Mouse (Mus musculus) MEL (cell line): ENCODE data around the gene Pik3c2b. TPM values are rescaled to one million over a fixed set of nuclear protein-coding genes. Genes with fewer than 3 reads are reported as not detected.

Source experiments
- DNase-seq: peaks from one replicate; pipeline ENCODE4 v3.0.0; 2011; ENCODE audit warnings: low read depth, low spot score
- H3K27ac ChIP-seq: 2 replicates; pipeline ENCODE4 v1.5.1; 2012; ENCODE audit warnings: low read depth, mild to moderate bottlenecking, control low read depth, low read length, moderate library complexity; ENCODE audit not compliant: control insufficient read depth
- H3K27me3 ChIP-seq, 2 experiments: fragments of 150-350 bp in 1 of 2; sonication (generic) in 1 of 2; 2 replicates each; pipeline ENCODE4 v1.6.1; 2012; ENCODE audit warnings: low read length in 2 of 2, mild to moderate bottlenecking in 2 of 2, improper control_type of control experiment in 1 of 2, moderate library complexity in 1 of 2; ENCODE audit not compliant: insufficient read depth in 2 of 2, control insufficient read depth in 1 of 2
- H3K36me3 ChIP-seq, 2 experiments: 2 replicates each; pipeline ENCODE4 v1.6.1; 2012 to 2014; ENCODE audit warnings: low read length in 2 of 2, improper control_type of control experiment in 1 of 2, inconsistent platforms in 1 of 2, mild to moderate bottlenecking in 1 of 2; ENCODE audit not compliant: insufficient read depth in 2 of 2, control insufficient read depth in 1 of 2
- H3K4me1 ChIP-seq, 2 experiments: fragments of 150-350 bp in 1 of 2; sonication (generic) in 1 of 2; 2 replicates each; pipeline ENCODE4 v1.6.1; 2012; ENCODE audit warnings: low read length in 2 of 2, improper control_type of control experiment in 1 of 2, mild to moderate bottlenecking in 1 of 2; ENCODE audit not compliant: insufficient read depth in 2 of 2, control insufficient read depth in 1 of 2
- H3K4me3 ChIP-seq, 2 experiments: fragments of 150-350 bp in 1 of 2; sonication (generic) in 1 of 2; 2 replicates each; pipeline ENCODE4 v1.5.1; 2012; ENCODE audit warnings: low read depth in 2 of 2, low read length in 2 of 2, mild to moderate bottlenecking in 2 of 2, moderate library complexity in 2 of 2, control low read depth in 1 of 2, improper control_type of control experiment in 1 of 2; ENCODE audit not compliant: control insufficient read depth in 1 of 2, insufficient read depth in 1 of 2
- H3K79me2 ChIP-seq: 2 replicates; pipeline ENCODE4 v1.6.1; 2012; ENCODE audit warnings: mild to moderate bottlenecking, low read length, moderate library complexity; ENCODE audit not compliant: control insufficient read depth, poor library complexity, insufficient read depth
- H3K9ac ChIP-seq: 2 replicates; pipeline ENCODE4 v1.6.1; 2012; ENCODE audit warnings: low read depth, mild to moderate bottlenecking, control low read depth, low read length, moderate library complexity; ENCODE audit not compliant: control insufficient read depth, poor library complexity, severe bottlenecking
- H3K9me3 ChIP-seq: fragments of 150-350 bp; sonication (generic); replicated peaks from 2 replicates; pipeline ENCODE4 v1.6.1; 2012; ENCODE audit warnings: mild to moderate bottlenecking, low read length, improper control_type of control experiment, moderate library complexity; ENCODE audit not compliant: insufficient read depth
- BHLHE40 ChIP-seq: IDR thresholded peaks from 2 replicates; pipeline ENCODE4 v1.6.1; 2012; ENCODE audit warnings: low read depth, mild to moderate bottlenecking, inconsistent platforms, low read length, improper control_type of control experiment, borderline replicate concordance
- CHD1 ChIP-seq: IDR thresholded peaks from 2 replicates; pipeline ENCODE4 v1.6.1; 2012; ENCODE audit warnings: low read depth, mild to moderate bottlenecking, inconsistent platforms, low read length, improper control_type of control experiment
- CTCF ChIP-seq, 3 experiments: IDR thresholded peaks in 2 of 3; conservative IDR thresholded peaks in 1 of 3; 2 replicates each; pipeline ENCODE4 v1.5.1; 2011 to 2012; ENCODE audit warnings: low read length in 3 of 3, low read depth in 2 of 3, mild to moderate bottlenecking in 2 of 3, improper control_type of control experiment in 1 of 3, inconsistent platforms in 1 of 3, mixed read lengths in 1 of 3, moderate library complexity in 1 of 3; ENCODE audit not compliant: control insufficient read depth in 1 of 3, insufficient read depth in 1 of 3, poor library complexity in 1 of 3, severe bottlenecking in 1 of 3
- EP300 ChIP-seq, 2 experiments: IDR thresholded peaks; 2 replicates each; pipeline ENCODE4 v1.6.1; 2011; ENCODE audit warnings: improper control_type of control experiment in 2 of 2, low read length in 2 of 2, low read depth in 1 of 2, mild to moderate bottlenecking in 1 of 2
- ETS1 ChIP-seq: IDR thresholded peaks from 2 replicates; pipeline ENCODE4 v1.6.1; 2012; ENCODE audit warnings: low read depth, mild to moderate bottlenecking, inconsistent platforms, low read length, improper control_type of control experiment, moderate library complexity
- GABPA ChIP-seq: IDR thresholded peaks from 2 replicates; pipeline ENCODE4 v1.6.1; 2012; ENCODE audit warnings: low read depth, mild to moderate bottlenecking, inconsistent platforms, low read length, improper control_type of control experiment, moderate library complexity
- GATA1 ChIP-seq: IDR thresholded peaks from 2 replicates; pipeline ENCODE4 v1.6.1; 2011; ENCODE audit warnings: low read depth, low read length, improper control_type of control experiment
- HCFC1 ChIP-seq: IDR thresholded peaks from 2 replicates; pipeline ENCODE4 v1.6.1; 2012; ENCODE audit warnings: low read depth, mild to moderate bottlenecking, inconsistent platforms, low read length, improper control_type of control experiment, moderate library complexity
- JUND ChIP-seq: IDR thresholded peaks from 2 replicates; pipeline ENCODE4 v1.6.1; 2011; ENCODE audit warnings: low read depth, mild to moderate bottlenecking, improper control_type of control experiment, low read length
- MAFK ChIP-seq: IDR thresholded peaks from 2 replicates; pipeline ENCODE4 v1.6.1; 2011; ENCODE audit warnings: low read depth, mild to moderate bottlenecking, low read length, improper control_type of control experiment, borderline replicate concordance
- MAX ChIP-seq: IDR thresholded peaks from 2 replicates; pipeline ENCODE4 v1.6.1; 2011; ENCODE audit warnings: low read length, improper control_type of control experiment
- MAZ ChIP-seq: IDR thresholded peaks from 2 replicates; pipeline ENCODE4 v1.6.1; 2012; ENCODE audit warnings: low read depth, mild to moderate bottlenecking, inconsistent platforms, low read length, improper control_type of control experiment
- MEF2A ChIP-seq: IDR thresholded peaks from 2 replicates; pipeline ENCODE4 v1.6.1; 2014; ENCODE audit warnings: low read depth, mild to moderate bottlenecking, inconsistent platforms, low read length, improper control_type of control experiment; ENCODE audit not compliant: poor library complexity, insufficient replicate concordance, severe bottlenecking; ENCODE audit errors: extremely low read depth
- MXI1 ChIP-seq: IDR thresholded peaks from 2 replicates; pipeline ENCODE4 v1.6.1; 2011; ENCODE audit warnings: mild to moderate bottlenecking, low read depth, low read length, improper control_type of control experiment
- MYC ChIP-seq: IDR thresholded peaks from 2 replicates; pipeline ENCODE4 v1.6.1; 2011; ENCODE audit warnings: low read depth, mild to moderate bottlenecking, low read length, improper control_type of control experiment, moderate library complexity
- NRF1 ChIP-seq: IDR thresholded peaks from 2 replicates; pipeline ENCODE4 v1.6.1; 2014; ENCODE audit warnings: low read depth, mild to moderate bottlenecking, inconsistent platforms, low read length, improper control_type of control experiment, moderate library complexity; ENCODE audit not compliant: poor library complexity, insufficient read depth, severe bottlenecking
- POLR2A ChIP-seq, 2 experiments: IDR thresholded peaks; 2 replicates each; pipeline ENCODE4 v1.6.1; 2011 to 2012; ENCODE audit warnings: low read length in 2 of 2, mild to moderate bottlenecking in 2 of 2, control low read depth in 1 of 2, improper control_type of control experiment in 1 of 2, low read depth in 1 of 2, moderate library complexity in 1 of 2; ENCODE audit not compliant: control insufficient read depth in 1 of 2, insufficient read depth in 1 of 2, poor library complexity in 1 of 2
- POLR2AphosphoS5 ChIP-seq: IDR thresholded peaks from 2 replicates; pipeline ENCODE4 v1.6.1; 2012; ENCODE audit warnings: low read depth, borderline replicate concordance, mild to moderate bottlenecking, inconsistent platforms, low read length, moderate library complexity, mixed read lengths
- RAD21 ChIP-seq: IDR thresholded peaks from 2 replicates; pipeline ENCODE4 v1.6.1; 2011; ENCODE audit warnings: mild to moderate bottlenecking, low read depth, low read length, improper control_type of control experiment
- SMC3 ChIP-seq: IDR thresholded peaks from 2 replicates; pipeline ENCODE4 v1.6.1; 2011; ENCODE audit warnings: low read depth, low read length, improper control_type of control experiment
- TAL1 ChIP-seq: IDR thresholded peaks from 2 replicates; pipeline ENCODE4 v1.6.1; 2012; ENCODE audit warnings: mild to moderate bottlenecking, inconsistent platforms, low read length, moderate library complexity, mixed read lengths
- TCF12 ChIP-seq: IDR thresholded peaks from 2 replicates; pipeline ENCODE4 v1.6.1; 2014; ENCODE audit warnings: low read depth, mild to moderate bottlenecking, inconsistent platforms, low read length, improper control_type of control experiment, moderate library complexity
- USF1 ChIP-seq: IDR thresholded peaks from 2 replicates; pipeline ENCODE4 v1.6.1; 2014; ENCODE audit warnings: low read depth, mild to moderate bottlenecking, inconsistent platforms, low read length, improper control_type of control experiment, moderate library complexity
- ZC3H11A ChIP-seq: IDR thresholded peaks from 2 replicates; pipeline ENCODE4 v1.6.1; 2012; ENCODE audit warnings: low read depth, mild to moderate bottlenecking, inconsistent platforms, low read length, improper control_type of control experiment
- ZKSCAN1 ChIP-seq: IDR thresholded peaks from 2 replicates; pipeline ENCODE4 v1.6.1; 2012; ENCODE audit warnings: low read depth, mild to moderate bottlenecking, inconsistent platforms, low read length, improper control_type of control experiment, moderate library complexity
- ZNF384 ChIP-seq: IDR thresholded peaks from 2 replicates; pipeline ENCODE4 v1.6.1; 2012; ENCODE audit warnings: low read depth, mild to moderate bottlenecking, inconsistent platforms, low read length, improper control_type of control experiment
- polyA plus RNA-seq, 2 experiments: library from polyadenylated mRNA; stranded (reverse) in 1 of 2; unstranded in 1 of 2; fragments of >175 nt in 1 of 2; fragments of >200 nt in 1 of 2; gene quantifications; 2 replicates each; pipeline versions ENCODE4 v1.2.1 to v1.2.4; 2012; ENCODE audit warnings: low replicate concordance in 2 of 2, low read depth in 1 of 2; ENCODE audit not compliant: insufficient read length in 2 of 2, insufficient read depth in 1 of 2, missing spikeins in 1 of 2
- total RNA-seq: library from RNA; depleted of rRNA; stranded (reverse); fragments of 300-350 nt; gene quantifications from 2 replicates; pipeline ENCODE4 v1.2.3, GENCODE M21; 2012

Gene Pik3c2b
- total and polyA plus RNA-seq, 3 experiments: 2.9 to 3.2 TPM; not detected in 1

- Histone ChIP-seq H3K4me3 (no peak overlapping the region), H3K9me3 (no peaks in the 10 kb centered on the region), H3K79me2 (no peaks in the 10 kb centered on the region), H3K27ac (no peak overlapping the region), H3K4me1 (no peaks in the 10 kb centered on the region), H3K9ac (no peak overlapping the region), H3K36me3 (no peaks in the 10 kb centered on the region), H3K27me3 (no peaks in the 10 kb centered on the region)
- DNase-seq: no peak
- TF ChIP-seq ZC3H11A (no peak), SMC3 (no peak), MYC (no peak), ZNF384 (no peak), TCF12 (no peak), MAFK (no peak), GABPA (no peak), MXI1 (no peak), CHD1 (no peak), ETS1 (no peak), JUND (no peak), POLR2AphosphoS5 (no peak), MEF2A (no peak), MAX (no peak), POLR2A (IDR thresholded peaks at IDR 0.05; ENCODE audit: control insufficient read depth in 1 of 2, insufficient read depth in 1 of 2, low read depth in 1 of 2, low read length in 2 of 2, poor library complexity in 1 of 2) (no peak), EP300 (IDR thresholded peaks at IDR 0.05; ENCODE audit: low read depth in 1 of 2, low read length in 2 of 2) (no peak), USF1 (no peak), NRF1 (no peak), HCFC1 (no peak)
Observed at GRCm38 (mm10) chr1:133093719-133094118, 48.3 kb downstream of the Pik3c2b start.

DNA sequence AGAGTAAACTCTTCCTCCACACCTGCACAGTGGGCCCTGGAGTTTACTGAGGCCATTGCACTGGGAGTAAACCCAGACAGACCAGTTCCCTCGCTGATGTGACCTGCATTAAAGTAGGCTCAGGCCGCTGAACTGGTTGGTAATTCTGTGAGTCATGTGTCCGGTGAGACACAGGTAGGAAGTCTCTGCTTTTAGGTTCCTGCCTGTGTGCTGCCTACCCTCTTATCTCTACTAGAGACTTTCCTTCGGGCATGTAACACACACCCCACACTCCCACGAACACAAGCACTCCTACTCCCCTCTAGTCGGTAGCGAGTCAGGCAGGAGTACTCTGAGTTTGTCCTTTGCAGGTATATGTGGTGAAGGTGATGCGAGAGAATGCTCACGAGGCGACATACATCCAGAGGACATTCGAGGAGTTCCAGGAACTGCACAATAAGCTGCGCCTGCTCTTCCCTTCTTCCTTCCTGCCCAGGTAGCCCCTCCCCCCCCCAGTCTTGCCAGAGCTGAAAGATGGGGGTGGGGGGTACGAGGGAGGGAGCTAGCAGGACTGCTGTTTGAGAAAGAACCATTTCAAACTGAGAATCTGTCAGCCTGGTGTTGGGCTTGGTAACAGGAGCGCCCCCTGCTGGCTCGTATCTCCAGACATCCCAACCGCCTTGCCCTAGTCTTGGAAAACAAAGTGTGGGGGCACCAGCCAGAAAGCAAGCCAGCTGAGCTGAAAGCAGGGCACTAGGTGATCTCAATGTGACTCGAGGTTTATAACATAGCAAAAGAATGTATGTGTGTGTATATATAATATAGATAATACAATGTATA, 55.7 kb downstream of the Pik3c2b start:
- TF ChIP-seq MAZ: no peak
- TF ChIP-seq GATA1: no peak
- no peak for TF ChIP-seq BHLHE40
- TF ChIP-seq ZNF384: peak; percentile 83
- TF ChIP-seq JUND: no peak
- no peak for TF ChIP-seq ZKSCAN1
- TF ChIP-seq CTCF (IDR thresholded peaks at IDR 0.05 in 2 of 3, conservative IDR thresholded peaks at IDR 0.05 in 1 of 3; ENCODE audit: control insufficient read depth in 1 of 3, insufficient read depth in 1 of 3, low read depth in 2 of 3, low read length in 3 of 3, poor library complexity in 1 of 3, severe bottlenecking in 1 of 3): peak; percentile 57 to 93 (median 84)
- peak; percentile 47 for TF ChIP-seq RAD21
- peak; percentile 22; the same call in 1 of the 2 replicates for TF ChIP-seq ZC3H11A
- TF ChIP-seq MAFK: no peak
- peak; percentile 81 for TF ChIP-seq SMC3
- no peak for TF ChIP-seq TAL1
- H3K4me3 ChIP-seq: no peak overlapping the region
- H3K9me3 ChIP-seq: no peaks in the 10 kb centered on the region
- DNase-seq: peak; percentile 85
- no peaks in the 10 kb centered on the region for H3K79me2 ChIP-seq
- H3K4me1 ChIP-seq: peaks cover 0 to 4% of the 10 kb centered on the region in 2 experiments; a peak in 1 of 4 replicates
- H3K36me3 ChIP-seq: no peaks in the 10 kb centered on the region; a peak in 1 of 4 replicates
- H3K9ac ChIP-seq: no peak overlapping the region
- H3K27me3 ChIP-seq: no peaks in the 10 kb centered on the region
- H3K27ac ChIP-seq: no peak overlapping the region
